1 mouse cellular context compared by ENCODE assay signal in genomic region chr5:31110781-31111180, GRCm38 (mm10).
A peak's percentile ranks its signal among the peaks of the same experiment; 100 is the strongest.
TF ChIP-seq lines count a peak whose summit lies in the region.

No protein-coding gene starts in this region.

TF ChIP-seq in MEL, 35 proteins besides CTCF, POLR2A, EP300 and RAD21:
- 0 out of 2 replicates have a peak, but pooled peaks have one; percentile 31 for TF ChIP-seq SIN3A (IDR thresholded peaks at IDR 0.05; ENCODE audit: low read length)
- peak; percentile 50 for TF ChIP-seq ZC3H11A (IDR thresholded peaks at IDR 0.05; ENCODE audit: low read depth, low read length)
- no peak for TF ChIP-seq POLR2AphosphoS2 (IDR thresholded peaks at IDR 0.05; ENCODE audit: low read length)
- peak; percentile 67 for TF ChIP-seq ZNF384 (IDR thresholded peaks at IDR 0.05; ENCODE audit: low read depth, low read length)
- 0 out of 2 replicates have a peak, but pooled peaks have one; percentile 30 for TF ChIP-seq JUND (IDR thresholded peaks at IDR 0.05; ENCODE audit: low read depth, low read length)
- peak; percentile 87 for TF ChIP-seq SMC3 (IDR thresholded peaks at IDR 0.05; ENCODE audit: low read depth, low read length)
